In the genomic region with DNA sequence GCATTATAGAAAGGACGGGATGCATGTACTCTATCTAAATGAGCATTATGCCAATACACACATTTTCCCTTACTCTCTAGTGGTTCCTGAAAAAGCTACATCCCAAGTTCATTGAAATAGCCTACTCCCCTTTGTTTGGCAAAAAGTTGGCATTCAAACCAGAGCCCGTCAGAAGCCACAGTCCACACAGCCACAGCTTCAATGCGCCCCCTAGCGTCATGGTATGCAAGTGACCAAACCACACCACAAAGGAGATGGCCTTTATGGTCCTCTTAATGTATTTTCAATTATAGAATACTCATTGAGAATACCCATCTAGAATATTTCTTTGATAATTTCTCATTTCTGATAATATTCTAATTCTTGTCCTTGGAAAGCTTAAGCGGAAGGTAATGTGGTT, we compare ENCODE assay signal across 8 mouse cellular contexts.
DNase-seq lines count a peak whose midpoint lies in the region; ATAC-seq lines count a peak whose summit lies in the region.

No protein-coding gene starts in this region.

- no peaks in the 10 kb centered on the region for H3K36me3 ChIP-seq in midbrain, embryonic 11.5 days (ENCODE audit: control insufficient read depth, insufficient read depth, low read length)
- H3K36me3 ChIP-seq in midbrain, embryonic 15.5 days (replicated peaks): no peaks in the 10 kb centered on the region
- H3K36me3 ChIP-seq in neural tube, embryonic 11.5 days (ENCODE audit: control insufficient read depth, insufficient read depth, low read length): no peaks in the 10 kb centered on the region

- 29% methylated on average over 5 of the region's 5 CpGs for WGBS in midbrain, embryonic 11.5 days
- WGBS in midbrain, embryonic 15.5 days: 32% methylated on average over 5 of the region's 5 CpGs
- 29% methylated on average over 5 of the region's 5 CpGs for WGBS in neural tube, embryonic 11.5 days

- H3K4me3 ChIP-seq in midbrain, embryonic 11.5 days (ENCODE audit: low read depth, low read length): no peak overlapping the region
- no peak overlapping the region for H3K4me3 ChIP-seq in midbrain, embryonic 15.5 days
- no peak overlapping the region for H3K4me3 ChIP-seq in neural tube, embryonic 11.5 days (ENCODE audit: low read depth, low read length)

- peak; percentile 91 for DNase-seq in midbrain, embryonic 11.5 days (ENCODE audit: low spot score, missing footprints)
- peak; percentile 76 for DNase-seq in ZHBTc4 (ENCODE audit: low read depth, low spot score)
- DNase-seq in cerebellum, adult 9-11 months: peak; percentile 37
- peak; percentile 42 to 51 for DNase-seq in frontal cortex, postnatal 36 days (ENCODE audit: low spot score in 2 of 2)
- peak; percentile 6 for DNase-seq in left cerebral cortex, adult 11 months (ENCODE audit: low spot score)
- peak; percentile 61 for DNase-seq in neural tube, embryonic 11.5 days (ENCODE audit: low spot score)

- H3K27ac ChIP-seq in midbrain, embryonic 11.5 days (ENCODE audit: low read depth, low read length): no peak overlapping the region
- H3K27ac ChIP-seq in midbrain, embryonic 15.5 days: no peak overlapping the region
- no peak overlapping the region for H3K27ac ChIP-seq in neural tube, embryonic 11.5 days (ENCODE audit: low read depth, low read length)

- peak; percentile 71; the same call in 1 of the 2 replicates for ATAC-seq in midbrain, embryonic 11.5 days (ENCODE audit: low FRiP score)
- ATAC-seq in midbrain, embryonic 15.5 days (replicated peaks): no peak
- peak; percentile 68; the same call in 1 of the 2 replicates for ATAC-seq in neural tube, embryonic 11.5 days (ENCODE audit: insufficient read depth, low FRiP score, low TSS enrichment)
- ATAC-seq in inflammation-experienced regulatory T-cells, adult 6 months: no peak

- no peaks in the 10 kb centered on the region for H3K4me1 ChIP-seq in midbrain, embryonic 11.5 days (ENCODE audit: control insufficient read depth, insufficient read depth, low read length)
- peaks cover 10% of the 10 kb centered on the region for H3K4me1 ChIP-seq in midbrain, embryonic 15.5 days
- H3K4me1 ChIP-seq in neural tube, embryonic 11.5 days (ENCODE audit: control insufficient read depth, insufficient read depth, low read length): no peaks in the 10 kb centered on the region

- no peak overlapping the region for H3K4me2 ChIP-seq in midbrain, embryonic 11.5 days
- no peak overlapping the region for H3K4me2 ChIP-seq in midbrain, embryonic 15.5 days
- H3K4me2 ChIP-seq in neural tube, embryonic 11.5 days (ENCODE audit: low read depth): no peak overlapping the region

- no peak overlapping the region for H3K9ac ChIP-seq in midbrain, embryonic 11.5 days (ENCODE audit: low read length)
- no peak overlapping the region for H3K9ac ChIP-seq in midbrain, embryonic 15.5 days
- no peak overlapping the region for H3K9ac ChIP-seq in neural tube, embryonic 11.5 days (ENCODE audit: low read length)

- no peaks in the 10 kb centered on the region for H3K27me3 ChIP-seq in midbrain, embryonic 11.5 days (ENCODE audit: control insufficient read depth, insufficient read depth, low read length)
- no peaks in the 10 kb centered on the region for H3K27me3 ChIP-seq in midbrain, embryonic 15.5 days (replicated peaks)
- no peaks in the 10 kb centered on the region for H3K27me3 ChIP-seq in neural tube, embryonic 11.5 days (ENCODE audit: control insufficient read depth, insufficient read depth, low read length)

- no peaks in the 10 kb centered on the region for H3K9me3 ChIP-seq in midbrain, embryonic 11.5 days (ENCODE audit: control insufficient read depth, low read length)
- H3K9me3 ChIP-seq in midbrain, embryonic 15.5 days: no peaks in the 10 kb centered on the region
- H3K9me3 ChIP-seq in neural tube, embryonic 11.5 days (ENCODE audit: control insufficient read depth, low read length): no peaks in the 10 kb centered on the region

Comparison
In these comparisons a context has a peak if more than half of its experiments do, and no peak if none do; other contexts are left out.
1. ATAC-seq: peak in midbrain, embryonic 11.5 days (single experiment) and neural tube, embryonic 11.5 days (single experiment); none in midbrain, embryonic 15.5 days (single experiment) and inflammation-experienced regulatory T-cells, adult 6 months (single experiment).
2. DNase-seq: peak in every context shown above with its lines; median percentile 91 in midbrain, embryonic 11.5 days; 76 in ZHBTc4; 61 in neural tube, embryonic 11.5 days; 46 in frontal cortex, postnatal 36 days; 37 in cerebellum, adult 9-11 months; 6 in left cerebral cortex, adult 11 months.